Mouse (Mus musculus): ENCODE data around the gene Tbx5. TPM values are rescaled to one million over a fixed set of nuclear protein-coding genes. Genes with fewer than 3 reads are reported as not detected.

Tbx5 gene
- total and polyA plus RNA-seq, 3 experiments, result 22.6 to 36.9 (median 26.5) TPM

DNA sequence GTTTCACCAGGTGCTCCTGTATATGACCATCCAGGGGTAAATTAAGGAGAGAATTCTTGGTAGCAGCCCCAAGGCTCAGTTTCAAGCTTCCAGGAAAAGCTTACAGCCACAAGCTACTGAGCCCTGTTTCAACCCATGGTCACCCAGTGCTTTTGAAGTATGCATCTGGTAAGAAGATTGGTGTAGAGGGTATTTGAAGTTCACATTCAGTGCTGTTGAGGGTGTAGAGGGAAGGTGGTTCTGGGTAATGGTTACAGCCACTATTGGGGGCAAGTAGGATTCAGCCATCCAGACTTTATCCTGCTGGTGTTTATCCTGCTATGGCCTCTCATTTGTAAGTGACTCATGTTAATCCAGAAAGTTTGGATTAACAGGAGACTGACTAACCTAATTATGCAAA lies 26.0 kb upstream of the Tbx5 start:
- H3K4me3 ChIP-seq, result no peak overlapping the region
- H3K79me2 ChIP-seq (replicated peaks; ENCODE audit: control insufficient read depth, insufficient read depth, low read length), result no peaks in the 10 kb centered on the region
- peaks cover 11% of the 10 kb centered on the region for H3K27me3 ChIP-seq (ENCODE audit: control insufficient read depth, insufficient read depth, low read length)
- no peaks in the 10 kb centered on the region for H3K36me3 ChIP-seq (ENCODE audit: control insufficient read depth, insufficient read depth, low read length)
- H3K27ac ChIP-seq, result no peak overlapping the region
- intact Hi-C loops (cut with DNase I), result no loop called here
- H3K9ac ChIP-seq (ENCODE audit: low read depth, low read length), result no peak overlapping the region
- no peak for DNase-seq
- TF ChIP-seq POLR2A (IDR thresholded peaks at IDR 0.05; ENCODE audit: insufficient read depth, low read depth, low read length) (no peak), EP300 (IDR thresholded peaks at IDR 0.05; ENCODE audit: insufficient read depth, low read depth, low read length) (no peak), CTCF (IDR thresholded peaks at IDR 0.05) (no peak)
- H3K4me1 ChIP-seq (ENCODE audit: control insufficient read depth, insufficient read depth, low read length), result no peaks in the 10 kb centered on the region

DNA sequence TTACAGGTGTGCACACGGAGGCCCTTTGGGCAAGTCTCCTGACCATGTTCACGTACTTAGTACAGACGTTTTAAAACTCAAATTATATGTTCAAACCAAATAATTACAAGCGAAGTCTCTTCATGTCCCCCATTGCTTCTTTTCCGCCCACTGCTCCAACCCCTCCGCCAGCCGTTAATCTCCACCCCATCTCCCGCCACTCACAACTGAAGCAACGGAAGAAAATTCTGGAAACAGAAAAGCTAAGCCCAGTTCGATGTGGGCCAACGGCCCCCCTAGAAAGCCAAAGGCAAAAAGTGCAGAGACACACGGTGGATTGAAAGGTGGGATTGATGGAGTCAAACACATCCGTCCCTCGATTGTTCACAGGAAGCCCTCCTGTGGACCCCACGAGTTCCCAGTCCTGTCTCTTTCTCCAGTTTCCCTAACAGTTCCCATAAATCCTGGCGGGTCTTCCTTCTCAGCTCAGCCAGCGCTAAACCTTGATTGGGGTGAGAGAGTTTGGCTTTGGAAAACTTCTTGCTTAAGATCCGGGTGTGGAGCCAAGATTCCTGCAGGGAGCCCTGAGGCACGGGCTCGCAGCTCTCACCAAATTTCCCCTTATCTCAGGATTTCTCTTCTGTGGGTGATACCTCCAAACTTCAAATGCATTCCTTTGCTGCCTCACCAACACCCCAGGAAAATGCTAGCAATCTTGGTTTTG lies 24.8 kb upstream of the Tbx5 start:
- DNase-seq, result no peak
- WGBS, result 23% methylated on average over 20 of the region's 20 CpGs
- Histone ChIP-seq H3K9ac (ENCODE audit: low read depth, low read length) (no peak overlapping the region), H3K27me3 (ENCODE audit: control insufficient read depth, insufficient read depth, low read length) (peaks cover 11% of the 10 kb centered on the region), H3K4me1 (ENCODE audit: control insufficient read depth, insufficient read depth, low read length) (no peaks in the 10 kb centered on the region), H3K36me3 (ENCODE audit: control insufficient read depth, insufficient read depth, low read length) (no peaks in the 10 kb centered on the region), H3K4me3 (no peak overlapping the region), H3K79me2 (replicated peaks; ENCODE audit: control insufficient read depth, insufficient read depth, low read length) (no peaks in the 10 kb centered on the region), H3K27ac (no peak overlapping the region)
- TF ChIP-seq CTCF (IDR thresholded peaks at IDR 0.05), result no peak
- no peak for TF ChIP-seq POLR2A (IDR thresholded peaks at IDR 0.05; ENCODE audit: insufficient read depth, low read depth, low read length)
- no peak for TF ChIP-seq EP300 (IDR thresholded peaks at IDR 0.05; ENCODE audit: insufficient read depth, low read depth, low read length)
- intact Hi-C loops (cut with DNase I), result no loop called here

DNA sequence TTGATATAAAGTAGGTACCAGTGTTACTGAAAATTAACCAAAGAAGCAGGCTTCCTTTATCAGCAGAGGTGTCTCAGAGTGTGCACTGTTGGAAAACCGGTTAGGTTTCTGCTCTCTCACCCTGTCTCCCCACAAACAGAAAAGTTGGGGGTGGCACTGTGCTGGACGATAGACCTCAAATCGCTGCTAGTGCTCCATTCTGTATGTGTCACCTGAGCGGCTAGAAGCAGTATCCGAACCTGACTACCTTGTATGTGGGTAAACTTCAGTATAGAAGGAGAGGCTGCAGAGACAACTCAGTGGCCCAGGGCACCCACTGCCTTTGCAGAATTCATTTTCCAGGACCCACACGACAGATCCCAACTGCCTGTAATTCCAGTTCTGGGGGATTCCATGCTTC lies 23.8 kb upstream of the Tbx5 start:
- no peaks in the 10 kb centered on the region for H3K4me1 ChIP-seq (ENCODE audit: control insufficient read depth, insufficient read depth, low read length)
- no peak overlapping the region for H3K9ac ChIP-seq (ENCODE audit: low read depth, low read length)
- TF ChIP-seq EP300 (IDR thresholded peaks at IDR 0.05; ENCODE audit: insufficient read depth, low read depth, low read length) (no peak), CTCF (IDR thresholded peaks at IDR 0.05) (no peak), POLR2A (IDR thresholded peaks at IDR 0.05; ENCODE audit: insufficient read depth, low read depth, low read length) (no peak)
- no peak overlapping the region for H3K27ac ChIP-seq
- H3K27me3 ChIP-seq (ENCODE audit: control insufficient read depth, insufficient read depth, low read length), result peaks cover 5% of the 10 kb centered on the region
- H3K4me3 ChIP-seq, result no peak overlapping the region
- intact Hi-C loops (cut with DNase I), result no loop called here
- no peaks in the 10 kb centered on the region for H3K79me2 ChIP-seq (replicated peaks; ENCODE audit: control insufficient read depth, insufficient read depth, low read length)
- no peaks in the 10 kb centered on the region for H3K36me3 ChIP-seq (ENCODE audit: control insufficient read depth, insufficient read depth, low read length)
- WGBS, result 68% methylated on average over 6 of the region's 6 CpGs
- DNase-seq, result no peak

DNA sequence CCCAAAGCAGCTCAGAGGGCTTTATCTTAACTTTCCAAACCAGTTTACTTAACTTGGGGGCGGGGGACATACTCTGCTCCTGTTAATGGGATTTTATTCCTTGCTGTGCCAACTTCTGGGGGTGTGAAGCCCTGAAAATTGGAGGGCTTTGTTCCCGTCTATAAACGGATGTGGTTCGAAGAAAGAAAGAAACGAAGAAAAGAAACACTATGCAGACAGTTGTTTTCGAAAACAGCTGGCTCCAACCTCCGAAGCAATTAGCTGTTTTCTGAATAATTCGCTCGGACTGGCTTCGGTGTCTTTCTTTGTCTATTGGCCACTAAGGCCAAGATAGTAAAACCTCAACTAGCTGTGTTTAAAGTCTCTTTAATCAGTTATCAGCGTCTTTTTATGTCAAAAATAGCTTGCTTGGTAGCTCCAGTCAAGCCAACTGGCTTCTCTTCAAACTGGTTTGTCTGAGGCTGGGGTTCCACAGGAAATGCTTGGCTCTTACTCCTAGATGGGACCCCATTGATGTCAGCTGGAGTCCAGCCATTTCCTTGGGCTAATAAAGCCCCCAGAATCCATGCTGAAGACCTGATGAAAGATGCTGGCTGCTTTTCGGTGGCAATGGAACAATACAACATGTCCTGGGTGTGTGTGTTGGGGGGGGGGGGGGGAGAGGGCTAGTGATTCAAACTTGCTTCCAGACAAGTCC lies 21.3 kb upstream of the Tbx5 start:
- H3K79me2 ChIP-seq (replicated peaks; ENCODE audit: control insufficient read depth, insufficient read depth, low read length), result no peaks in the 10 kb centered on the region
- TF ChIP-seq EP300 (IDR thresholded peaks at IDR 0.05; ENCODE audit: insufficient read depth, low read depth, low read length), result no peak
- TF ChIP-seq CTCF (IDR thresholded peaks at IDR 0.05), result no peak
- TF ChIP-seq POLR2A (IDR thresholded peaks at IDR 0.05; ENCODE audit: insufficient read depth, low read depth, low read length), result no peak
- no peak overlapping the region for H3K9ac ChIP-seq (ENCODE audit: low read depth, low read length)
- intact Hi-C loops (cut with DNase I), result no loop called here
- no peak overlapping the region for H3K4me3 ChIP-seq
- H3K4me1 ChIP-seq (ENCODE audit: control insufficient read depth, insufficient read depth, low read length), result no peaks in the 10 kb centered on the region
- no peaks in the 10 kb centered on the region for H3K36me3 ChIP-seq (ENCODE audit: control insufficient read depth, insufficient read depth, low read length)
- no peaks in the 10 kb centered on the region; the same call in 1 of the 2 replicates for H3K27me3 ChIP-seq (ENCODE audit: control insufficient read depth, insufficient read depth, low read length)
- 29% methylated on average over 12 of the region's 12 CpGs for WGBS
- DNase-seq, result no peak
- no peak overlapping the region for H3K27ac ChIP-seq

DNA sequence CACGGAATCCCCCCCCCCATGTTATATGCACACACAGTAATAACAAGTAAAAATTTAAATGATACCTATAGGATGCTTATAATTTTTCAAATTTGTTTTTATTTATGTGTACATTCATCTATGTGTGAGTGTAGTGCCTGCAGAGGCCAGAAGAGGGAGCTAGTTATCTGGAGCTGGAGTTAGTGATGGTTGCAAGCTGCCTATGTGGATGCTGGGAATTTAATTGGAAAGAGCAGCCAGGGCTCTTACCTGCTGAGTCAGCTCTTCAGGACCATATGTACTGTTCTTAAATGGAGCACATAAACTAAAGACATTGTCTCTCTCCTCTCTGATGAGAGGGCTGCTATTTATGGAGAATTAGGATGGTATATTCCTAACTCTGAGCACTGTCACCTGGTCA lies 17.2 kb upstream of the Tbx5 start:
- intact Hi-C loops (cut with DNase I), result no loop called here
- Histone ChIP-seq H3K27ac (no peak overlapping the region), H3K79me2 (replicated peaks; ENCODE audit: control insufficient read depth, insufficient read depth, low read length) (no peaks in the 10 kb centered on the region), H3K4me1 (ENCODE audit: control insufficient read depth, insufficient read depth, low read length) (no peaks in the 10 kb centered on the region), H3K36me3 (ENCODE audit: control insufficient read depth, insufficient read depth, low read length) (no peaks in the 10 kb centered on the region), H3K27me3 (ENCODE audit: control insufficient read depth, insufficient read depth, low read length) (0 out of 2 replicates have a peak, but pooled peaks cover 2% of the 10 kb centered on the region), H3K9ac (ENCODE audit: low read depth, low read length) (no peak overlapping the region), H3K4me3 (no peak overlapping the region)
- no peak for DNase-seq
- TF ChIP-seq EP300 (IDR thresholded peaks at IDR 0.05; ENCODE audit: insufficient read depth, low read depth, low read length) (no peak), CTCF (IDR thresholded peaks at IDR 0.05) (peak; percentile 44)
- whole genome bisulfite sequencing, result 78% methylated on average over 1 of the region's 1 CpGs

DNA sequence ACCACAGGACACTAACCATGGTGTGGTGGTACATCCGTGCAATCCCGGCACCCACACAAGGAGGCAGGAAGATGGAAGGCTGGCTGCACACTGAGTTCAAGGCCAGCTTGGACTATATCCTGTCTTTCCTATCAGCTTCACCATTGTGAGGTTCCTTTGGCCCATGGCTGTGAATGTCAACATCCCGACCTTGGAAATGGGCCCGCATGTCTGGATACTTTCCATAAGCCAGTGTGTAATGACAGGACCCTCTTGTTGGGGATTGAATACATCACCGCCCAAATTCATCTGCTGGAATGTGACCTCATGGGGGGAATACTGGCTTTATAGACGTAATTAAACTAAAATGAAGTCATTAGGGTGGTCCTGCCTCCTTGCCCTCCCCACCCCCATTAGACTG lies 12.0 kb upstream of the Tbx5 start:
- Histone ChIP-seq H3K27ac (no peak overlapping the region), H3K4me1 (ENCODE audit: control insufficient read depth, insufficient read depth, low read length) (no peaks in the 10 kb centered on the region), H3K36me3 (ENCODE audit: control insufficient read depth, insufficient read depth, low read length) (no peaks in the 10 kb centered on the region), H3K4me3 (no peak overlapping the region), H3K27me3 (ENCODE audit: control insufficient read depth, insufficient read depth, low read length) (0 out of 2 replicates have a peak, but pooled peaks cover 2% of the 10 kb centered on the region), H3K9ac (ENCODE audit: low read depth, low read length) (no peak overlapping the region), H3K79me2 (replicated peaks; ENCODE audit: control insufficient read depth, insufficient read depth, low read length) (no peaks in the 10 kb centered on the region)
- intact Hi-C loops (cut with DNase I), result no loop called here
- TF ChIP-seq CTCF (IDR thresholded peaks at IDR 0.05) (no peak), EP300 (IDR thresholded peaks at IDR 0.05; ENCODE audit: insufficient read depth, low read depth, low read length) (no peak), POLR2A (IDR thresholded peaks at IDR 0.05; ENCODE audit: insufficient read depth, low read depth, low read length) (no peak)
- no peak for DNase-seq
- 79% methylated on average over 6 of the region's 6 CpGs for WGBS

All from heart, adult 2 months (tissue).